Mouse (Mus musculus): ENCODE results near the gene Myo18b.

DNA sequence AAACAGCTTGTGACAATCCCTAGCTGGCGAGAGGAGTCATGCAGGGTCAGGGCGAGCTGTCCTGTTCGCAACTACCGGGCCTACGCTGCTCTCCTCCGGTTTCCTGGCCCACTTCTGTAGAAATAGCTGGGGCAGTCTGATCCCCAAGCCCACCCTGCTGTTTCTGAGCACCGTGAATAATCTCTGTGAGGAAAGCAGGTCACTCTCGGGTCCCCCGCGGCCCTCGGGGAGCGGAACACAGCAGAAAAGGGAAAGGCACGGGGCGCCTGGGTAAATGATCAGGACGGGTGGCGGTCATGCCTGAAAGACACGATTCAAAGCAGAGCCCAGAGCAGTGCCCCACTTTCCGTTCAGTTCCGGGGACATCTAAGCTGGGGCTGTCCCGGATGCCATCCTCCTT, 255.0 kb downstream of the Myo18b start:
- no peak for TF ChIP-seq ZMIZ1 (IDR thresholded peaks at IDR 0.05; ENCODE audit: low read depth, low read length)
- no peak for TF ChIP-seq SMC3 (IDR thresholded peaks at IDR 0.05; ENCODE audit: low read depth, low read length)
- no peak for TF ChIP-seq CTCF (conservative IDR thresholded peaks at IDR 0.05 in 1 of 2, IDR thresholded peaks at IDR 0.05 in 1 of 2; ENCODE audit: low read depth in 2 of 2, low read length in 2 of 2)
- TF ChIP-seq HCFC1 (IDR thresholded peaks at IDR 0.05; ENCODE audit: low read depth, low read length) = no peak
- no peak for TF ChIP-seq KAT2A (IDR thresholded peaks at IDR 0.05; ENCODE audit: insufficient replicate concordance, low read length)
- TF ChIP-seq ETS1 (conservative IDR thresholded peaks at IDR 0.05; ENCODE audit: low read depth, low read length) = no peak
- TF ChIP-seq ELF1 (IDR thresholded peaks at IDR 0.05; ENCODE audit: low read depth, low read length) = no peak
- no peak for TF ChIP-seq POLR2AphosphoS2 (IDR thresholded peaks at IDR 0.05; ENCODE audit: low read depth, low read length)
- TF ChIP-seq TCF12 (IDR thresholded peaks at IDR 0.05; ENCODE audit: low read depth, low read length) = no peak
- TF ChIP-seq JUN (IDR thresholded peaks at IDR 0.05; ENCODE audit: insufficient read depth, low read depth, low read length) = no peak
- no peak for TF ChIP-seq MAFK (IDR thresholded peaks at IDR 0.05; ENCODE audit: insufficient replicate concordance, low read length)
- TF ChIP-seq POLR2A (IDR thresholded peaks at IDR 0.05; ENCODE audit: low read depth, low read length) = no peak
- no peak for TF ChIP-seq EP300 (IDR thresholded peaks at IDR 0.05; ENCODE audit: low read length)
- TF ChIP-seq UBTF (IDR thresholded peaks at IDR 0.05; ENCODE audit: low read depth, low read length) = no peak
